Mouse (Mus musculus): Measurements from ENCODE around the gene Sh3gl2.

- TF ChIP-seq CTCF (IDR thresholded peaks at IDR 0.05; ENCODE audit: extremely low read depth, insufficient read depth, low read length) (no peak), POLR2A (IDR thresholded peaks at IDR 0.05; ENCODE audit: extremely low read depth, insufficient read depth, low read length) (no peak)
These were observed 413.8 kb downstream of the Sh3gl2 start for GRCm38 (mm10) chr4:85618746-85619145.
